ENCODE assay signal across 8 mouse cellular contexts in the genomic region with DNA sequence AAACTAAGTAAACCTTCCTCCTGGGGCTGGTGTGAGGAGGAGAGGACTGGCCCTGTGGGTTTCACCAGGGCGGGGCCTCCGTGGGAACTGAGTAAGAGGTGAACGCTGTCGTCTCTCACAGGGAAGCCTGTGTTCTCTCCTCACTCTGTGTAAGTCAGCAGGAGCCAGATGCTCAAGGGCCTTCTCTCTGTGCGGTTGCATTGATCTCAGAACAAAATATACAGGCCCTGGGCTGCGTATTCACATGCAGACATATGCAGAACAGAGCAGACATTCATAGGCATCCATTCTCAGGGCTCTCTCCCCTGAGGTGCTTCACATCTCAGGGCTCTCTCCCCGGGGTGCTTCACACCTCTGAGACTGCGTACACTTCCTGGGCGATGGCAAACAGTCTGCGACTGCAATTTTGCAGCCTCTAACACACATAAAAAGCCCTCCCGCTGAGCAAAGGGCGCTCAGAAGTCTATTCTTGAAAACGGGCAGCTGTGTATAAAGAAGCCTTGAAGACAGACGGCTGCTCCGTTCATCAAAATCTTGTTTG.
A peak's percentile ranks its signal among the peaks of the same experiment; 100 is the strongest.
DNase-seq lines count a peak whose midpoint lies in the region; ATAC-seq and TF ChIP-seq lines count a peak whose summit lies in the region.

No protein-coding gene starts in this region.

- peaks cover 17% of the 10 kb centered on the region; the same call in 1 of the 2 replicates for H3K4me1 ChIP-seq in embryonic facial prominence, embryonic 12.5 days
- H3K4me1 ChIP-seq in limb, embryonic 13.5 days: peaks cover 22% of the 10 kb centered on the region
- H3K4me1 ChIP-seq in stomach, postnatal 0 days (replicated peaks; ENCODE audit: control insufficient read depth, insufficient read depth): no peaks in the 10 kb centered on the region; the same call in 1 of the 2 replicates

- DNase-seq in left cerebral cortex, adult 2 months (ENCODE audit: extremely low spot score in 1 of 2, low spot score in 2 of 2): no peak
- no peak for DNase-seq in left cerebral cortex, adult 11 months (ENCODE audit: low spot score)
- DNase-seq in stomach, postnatal 0 days (ENCODE audit: low spot score): peak; percentile 53
- DNase-seq in gastrocnemius, adult 8-10 months (ENCODE audit: low spot score in 2 of 2): no peak
- no peak for DNase-seq in right cerebral cortex, postnatal 36 days (ENCODE audit: low spot score in 2 of 2)
- DNase-seq in testis, postnatal 10 days (ENCODE audit: low spot score): no peak

- TF ChIP-seq CTCF in left cerebral cortex, adult 2 months (IDR thresholded peaks at IDR 0.05): no peak
- TF ChIP-seq CTCF in stomach, postnatal 0 days (IDR thresholded peaks at IDR 0.05; ENCODE audit: low read depth): no peak

- H3K9me3 ChIP-seq in embryonic facial prominence, embryonic 12.5 days: peaks cover 3% of the 10 kb centered on the region; the same call in 1 of the 2 replicates
- H3K9me3 ChIP-seq in limb, embryonic 13.5 days: peaks cover 6% of the 10 kb centered on the region; the same call in 1 of the 2 replicates
- H3K9me3 ChIP-seq in stomach, postnatal 0 days (ENCODE audit: control insufficient read depth, low read length): no peaks in the 10 kb centered on the region

- H3K9ac ChIP-seq in embryonic facial prominence, embryonic 12.5 days: no peak overlapping the region
- peak overlapping the region; percentile 43; the same call in 1 of the 2 replicates for H3K9ac ChIP-seq in limb, embryonic 13.5 days
- no peak overlapping the region for H3K9ac ChIP-seq in stomach, postnatal 0 days (ENCODE audit: low read length)

- no peak for TF ChIP-seq EP300 in stomach, postnatal 0 days (optimal IDR thresholded peaks at IDR 0.05)

- H3K27me3 ChIP-seq in embryonic facial prominence, embryonic 12.5 days: no peaks in the 10 kb centered on the region
- no peaks in the 10 kb centered on the region for H3K27me3 ChIP-seq in limb, embryonic 13.5 days
- no peaks in the 10 kb centered on the region for H3K27me3 ChIP-seq in stomach, postnatal 0 days (ENCODE audit: control insufficient read depth, insufficient read depth, low read length)

- peak overlapping the region; percentile 84 for H3K27ac ChIP-seq in left cerebral cortex, adult 2 months
- no peak overlapping the region for H3K27ac ChIP-seq in embryonic facial prominence, embryonic 12.5 days
- no peak overlapping the region; the same call in 1 of the 2 replicates for H3K27ac ChIP-seq in limb, embryonic 13.5 days
- H3K27ac ChIP-seq in stomach, postnatal 0 days (replicated peaks): no peak overlapping the region

- intact Hi-C loops in left cerebral cortex, adult 2 months (cut with DNase I): loop anchor here (2.0 to 5.0 kb wide), 2 partner anchors 86 to 229 kb away; no protein-coding TSS in a partner anchor

- peak; percentile 57; the same call in 1 of the 2 replicates for ATAC-seq in embryonic facial prominence, embryonic 12.5 days (ENCODE audit: insufficient number of reproducible peaks, insufficient read depth, low FRiP score, low TSS enrichment)
- peak; percentile 28; the same call in 1 of the 2 replicates for ATAC-seq in limb, embryonic 13.5 days (ENCODE audit: low FRiP score, low read depth)
- ATAC-seq in stomach, postnatal 0 days (ENCODE audit: low FRiP score, low TSS enrichment): peak; percentile 81

- no peak overlapping the region; the same call in 1 of the 2 replicates for H3K4me2 ChIP-seq in embryonic facial prominence, embryonic 12.5 days (replicated peaks)
- H3K4me2 ChIP-seq in limb, embryonic 13.5 days (replicated peaks): peak overlapping the region; percentile 52
- no peak overlapping the region for H3K4me2 ChIP-seq in stomach, postnatal 0 days (replicated peaks; ENCODE audit: low read depth)

- no peaks in the 10 kb centered on the region for H3K36me3 ChIP-seq in embryonic facial prominence, embryonic 12.5 days
- H3K36me3 ChIP-seq in limb, embryonic 13.5 days: no peaks in the 10 kb centered on the region; the same call in 1 of the 2 replicates
- H3K36me3 ChIP-seq in stomach, postnatal 0 days (ENCODE audit: control insufficient read depth, insufficient read depth, low read length): no peaks in the 10 kb centered on the region

- 11% methylated on average over 15 of the region's 15 CpGs for WGBS in embryonic facial prominence, embryonic 12.5 days
- 9% methylated on average over 15 of the region's 15 CpGs for WGBS in limb, embryonic 13.5 days
- 19% methylated on average over 15 of the region's 15 CpGs for WGBS in stomach, postnatal 0 days

- H3K4me3 ChIP-seq in left cerebral cortex, adult 2 months: no peak overlapping the region
- no peak overlapping the region for H3K4me3 ChIP-seq in embryonic facial prominence, embryonic 12.5 days
- no peak overlapping the region for H3K4me3 ChIP-seq in limb, embryonic 13.5 days
- no peak overlapping the region for H3K4me3 ChIP-seq in stomach, postnatal 0 days (ENCODE audit: low read depth, low read length)

Comparison
In these comparisons a context has a peak if more than half of its experiments do, and no peak if none do; other contexts are left out.
1. ATAC-seq: peak in every context shown above with its lines; median percentile 81 in stomach, postnatal 0 days; 57 in embryonic facial prominence, embryonic 12.5 days; 28 in limb, embryonic 13.5 days.